Mouse (Mus musculus): Measurements from ENCODE around the gene Msh4.

Gene Msh4

DNA sequence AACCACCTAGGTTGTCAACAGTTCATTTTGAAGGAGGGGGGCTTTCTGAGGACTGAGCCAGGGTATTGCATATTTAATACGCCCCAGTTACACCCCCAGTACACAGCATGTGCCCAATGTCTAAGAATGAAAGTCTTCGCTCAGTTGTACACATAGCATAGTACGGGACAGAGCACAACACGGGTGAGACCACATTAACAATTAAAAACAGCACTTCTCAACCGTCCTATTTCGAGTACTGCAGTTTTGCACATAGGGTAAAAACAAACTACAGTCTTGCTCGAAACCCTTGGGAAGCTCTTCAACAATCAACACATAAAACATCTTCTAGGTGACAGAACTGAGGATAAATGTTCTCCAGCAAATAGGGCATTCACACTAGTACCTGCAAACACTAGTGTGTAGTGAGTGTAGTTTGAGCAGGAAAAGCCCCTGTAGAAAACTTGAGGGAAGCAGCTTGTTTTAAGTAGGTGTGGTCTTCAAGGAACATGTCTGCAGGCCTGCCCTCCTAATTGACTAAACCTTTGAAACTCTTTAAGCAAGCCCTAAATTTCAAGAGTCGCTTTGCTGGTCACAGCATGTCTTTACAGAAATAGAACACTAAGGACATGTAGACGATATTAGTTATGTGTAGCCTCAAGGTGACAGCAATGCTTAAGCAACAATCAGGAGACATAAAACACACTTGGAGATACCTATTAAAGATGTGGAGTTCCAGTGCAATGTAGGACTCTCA lies at the start of gene Msh4:
Gene Msh4, minus strand, starts transcription at position 3 of the 736 bp plus-strand sequence.
- no peak for DNase-seq

DNA sequence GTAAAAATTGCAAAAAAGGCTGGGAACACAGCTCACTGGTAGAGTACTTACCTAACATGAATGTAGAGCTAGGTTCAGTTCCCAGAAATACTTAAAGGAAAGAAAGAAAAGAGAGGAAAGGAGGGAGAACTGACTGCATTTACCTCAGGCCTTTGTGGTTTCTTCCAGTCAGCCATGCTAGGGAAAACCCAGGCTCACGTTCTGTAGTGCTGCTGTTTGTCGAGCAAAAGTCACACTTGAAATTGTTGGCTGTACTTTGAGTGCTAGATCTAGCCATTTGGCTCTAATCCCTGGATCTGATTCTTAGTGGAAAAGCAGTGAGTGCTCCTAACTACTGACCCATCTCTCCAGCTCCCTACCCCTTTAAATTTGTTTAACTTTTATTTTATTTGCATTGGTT lies 42.2 kb upstream of the Msh4 start:
- no peak for DNase-seq

- no peak for DNase-seq
Measured at GRCm38 (mm10) chr3:153947271-153947670, 41.3 kb upstream of the Msh4 start.

GRCm38 (mm10) chr3:153944335-153944990 lies 38.5 kb upstream of the Msh4 start, which contains the start of gene Acadm:
Gene Acadm, minus strand, starts transcription at chr3:153944632.
- DNase-seq = peak; percentile 97

- no peak for DNase-seq
Measured at GRCm38 (mm10) chr3:153943901-153944334, 38.0 kb upstream of the Msh4 start.

GRCm38 (mm10) chr3:153943003-153943640 lies 37.2 kb upstream of the Msh4 start:
- peak; percentile 14 for DNase-seq

- DNase-seq = no peak
Measured at GRCm38 (mm10) chr3:153941613-153942012, 35.7 kb upstream of the Msh4 start.

- no peak for DNase-seq
Measured at GRCm38 (mm10) chr3:153940486-153940885, 34.5 kb upstream of the Msh4 start.

- no peak for DNase-seq
Measured at GRCm38 (mm10) chr3:153940021-153940420, 34.1 kb upstream of the Msh4 start.

GRCm38 (mm10) chr3:153937116-153937810 lies 31.3 kb upstream of the Msh4 start:
- DNase-seq = no peak

- DNase-seq = no peak
Measured at GRCm38 (mm10) chr3:153935878-153936277, 29.9 kb upstream of the Msh4 start.

DNA sequence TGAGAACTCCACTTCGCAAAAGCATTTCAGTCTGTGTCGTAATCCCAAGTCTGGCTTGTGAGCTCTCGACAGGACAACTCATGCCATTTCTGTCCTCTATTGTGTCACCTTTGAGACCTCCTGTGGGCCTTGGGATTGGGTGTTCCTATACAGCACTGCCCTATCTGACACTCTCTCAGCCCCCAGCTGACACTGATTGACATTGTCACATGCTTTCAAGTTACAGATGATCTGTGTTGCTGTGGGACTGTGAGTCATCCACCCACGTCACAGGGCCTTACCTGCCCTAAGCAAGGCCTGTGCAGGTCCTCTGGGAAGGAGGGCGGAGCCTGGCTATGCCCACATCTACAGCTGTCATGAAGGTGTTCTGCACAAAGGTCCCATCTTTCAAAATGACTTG lies 26.5 kb upstream of the Msh4 start:
- DNase-seq = no peak

GRCm38 (mm10) chr3:153929526-153929925 lies 23.6 kb upstream of the Msh4 start:
- no peak for DNase-seq

- no peak for DNase-seq
Measured at GRCm38 (mm10) chr3:153926333-153926732, 20.4 kb upstream of the Msh4 start.

DNA sequence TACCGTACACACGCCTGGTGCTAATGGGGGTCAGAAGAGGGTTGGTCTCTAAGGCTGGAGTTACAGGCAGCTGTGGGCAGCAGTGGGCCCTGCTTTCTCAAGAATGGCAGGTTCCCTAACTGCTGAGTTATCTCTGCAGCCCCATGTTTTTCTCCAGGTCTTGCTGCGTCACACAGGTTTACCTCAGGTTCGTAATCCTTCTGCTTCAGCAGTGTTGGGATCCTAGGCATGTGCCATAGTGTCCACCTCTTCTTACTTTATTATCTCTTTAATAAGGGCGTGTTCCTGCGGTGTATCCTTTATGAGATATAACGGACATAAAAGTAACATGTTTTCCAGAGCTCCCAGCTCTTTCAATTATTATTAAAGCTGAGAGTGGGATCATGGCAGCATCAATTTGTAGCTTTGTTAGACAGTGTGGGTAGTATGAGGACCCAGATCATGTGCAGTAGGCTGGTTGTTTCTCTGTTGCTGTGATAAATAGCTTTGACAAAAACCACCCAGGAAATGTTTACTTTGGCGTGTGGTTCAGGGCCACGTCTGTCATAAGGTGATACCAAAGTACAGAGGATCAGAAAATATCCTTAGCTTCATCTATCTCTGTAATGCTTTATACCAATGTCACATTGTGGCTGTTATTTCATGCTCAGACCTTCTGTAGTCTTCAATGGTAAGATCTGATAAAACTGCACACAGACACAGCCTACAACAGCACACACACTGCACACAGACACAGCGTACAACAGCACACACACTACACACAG lies 15.4 kb upstream of the Msh4 start:
- no peak for DNase-seq

DNA sequence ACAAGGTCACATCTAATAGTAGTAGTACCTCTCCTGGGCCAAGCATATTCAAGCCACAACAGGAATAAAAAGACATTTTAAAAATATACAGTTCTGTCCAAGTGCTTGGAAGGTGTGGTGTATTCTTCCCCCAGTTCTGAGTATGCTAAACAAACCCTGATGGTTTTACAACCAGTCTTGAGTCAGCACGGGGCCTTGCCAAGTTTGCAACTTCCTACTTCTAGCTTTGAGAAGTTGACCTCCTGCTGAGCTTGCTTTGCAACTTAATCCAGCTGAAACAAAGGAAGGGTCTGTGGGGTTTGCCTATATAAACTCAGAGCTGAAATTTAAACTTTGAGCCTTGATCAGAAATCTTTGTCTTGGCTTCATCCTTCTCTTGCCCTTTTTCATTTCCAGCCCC lies 11.3 kb upstream of the Msh4 start:
- no peak for DNase-seq

- DNase-seq = no peak
Measured at GRCm38 (mm10) chr3:153913510-153914243, 7.7 kb upstream of the Msh4 start.

DNA sequence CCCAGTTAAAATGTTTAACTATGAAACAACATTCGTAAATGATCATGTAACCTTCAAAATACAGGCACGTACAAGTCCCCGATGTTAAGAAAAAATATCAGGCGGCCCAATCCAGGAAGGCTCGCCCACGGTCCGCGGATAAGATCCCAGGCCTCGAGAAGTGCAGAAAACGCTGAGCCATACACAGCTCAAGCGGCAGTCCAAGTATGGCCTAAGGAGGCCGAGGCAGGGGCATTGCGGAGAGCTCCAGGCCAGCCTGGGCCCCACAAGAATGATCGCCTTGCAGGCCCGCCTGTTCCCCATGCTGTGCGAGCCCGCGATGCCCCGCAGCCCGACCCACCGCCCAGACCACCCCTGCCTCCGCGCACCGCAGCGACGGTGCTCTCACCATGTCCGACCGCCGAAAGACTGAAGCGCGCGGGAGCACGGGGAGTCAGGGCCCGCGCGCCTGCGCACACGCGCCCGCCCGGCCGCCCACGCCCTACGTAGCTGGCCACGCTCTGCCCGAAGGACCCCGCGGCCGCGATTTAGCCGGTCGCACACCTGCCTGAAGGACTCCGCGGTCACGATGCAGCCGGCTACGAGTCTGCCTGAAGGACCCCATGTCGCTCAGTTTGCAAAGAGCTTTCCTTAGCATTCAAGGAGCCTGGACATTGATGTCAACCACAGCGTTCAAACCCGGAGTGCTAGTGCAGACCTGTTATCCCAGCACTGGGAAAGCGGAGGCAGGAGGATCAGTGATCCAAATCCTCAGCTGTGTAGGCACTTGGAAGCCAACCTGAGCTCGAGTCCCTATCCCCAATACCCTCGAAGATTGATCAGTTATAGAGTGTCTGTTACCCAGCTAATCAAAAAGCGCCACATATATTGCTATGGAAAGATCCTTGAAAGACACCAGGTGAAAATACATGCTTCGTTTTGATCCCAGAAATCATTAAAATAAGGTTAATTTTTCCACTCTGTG lies 6.9 kb upstream of the Msh4 start, which contains the start of gene Rabggtb:
Gene Rabggtb, minus strand, starts transcription at position 464 of the 964 bp plus-strand sequence.
- peak; percentile 97 for DNase-seq

- no peak for DNase-seq
Measured at GRCm38 (mm10) chr3:153911882-153912440, 6.0 kb upstream of the Msh4 start.
